Mouse (Mus musculus) granulocyte monocyte progenitor cell, adult 5-6 weeks (primary cell): ENCODE measurements around the gene Kcnmb2. TPM values are rescaled to one million over a fixed set of nuclear protein-coding genes. Genes with fewer than 3 reads are reported as not detected.

Source experiments
- ATAC-seq: replicated peaks from 2 replicates; pipeline ENCODE4 v1.8.0; 2016; ENCODE audit warnings: mild to moderate bottlenecking, moderate TSS enrichment, inconsistent platforms; ENCODE audit not compliant: poor library complexity, severe bottlenecking
- total RNA-seq, 2 experiments: library from RNA; stranded (forward) in 1 of 2; stranded (reverse) in 1 of 2; fragments of 200-712, 200-1000 nt in 1 of 2; fragments of >200 nt in 1 of 2; fragmentation: Nextera tagmentation in 1 of 2; gene quantifications; 2 replicates each; pipeline ENCODE4 v1.2.3; 2014 to 2017

The Kcnmb2 gene
- total RNA-seq, 2 experiments from 2014 or later = not detected

GRCm38 (mm10) chr3:32011566-32011965, 109.3 kb downstream of the Kcnmb2 start:
- ATAC-seq = no peak

- ATAC-seq = no peak
These were observed 110.1 kb downstream of the Kcnmb2 start for GRCm38 (mm10) chr3:32012205-32012931.

- ATAC-seq = no peak
These were observed 118.7 kb downstream of the Kcnmb2 start for GRCm38 (mm10) chr3:32020981-32021380.

DNA sequence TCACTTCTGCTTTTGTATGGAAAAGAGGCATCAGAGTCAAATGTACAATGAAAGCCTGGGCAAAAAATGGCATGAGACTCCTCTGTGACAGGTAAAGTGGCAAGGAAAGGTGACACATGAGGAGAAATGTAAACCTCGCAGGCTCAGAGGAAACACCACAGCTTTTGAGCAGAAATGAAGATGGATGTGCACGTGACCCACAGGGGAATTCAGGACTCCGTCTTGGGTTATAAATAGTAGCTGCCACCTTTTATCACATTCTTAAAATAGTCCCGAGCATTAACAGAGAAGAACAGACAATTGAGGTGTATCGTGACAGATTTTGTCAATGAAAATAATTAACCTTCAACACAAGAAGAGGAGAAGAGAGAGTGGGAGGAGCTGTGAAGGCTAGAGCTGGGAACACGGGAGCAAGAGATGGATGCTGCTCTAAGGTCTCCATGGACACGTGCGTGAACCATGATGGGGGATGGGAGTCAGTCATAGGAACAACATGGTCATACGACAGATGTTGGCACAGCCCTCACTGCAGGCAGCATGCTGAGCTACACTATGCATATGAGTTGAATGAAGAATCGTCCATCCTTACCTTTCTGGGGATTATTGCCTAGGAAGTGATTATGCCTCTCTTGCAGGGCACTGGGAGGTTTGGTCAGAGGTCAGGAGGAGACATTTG, 127.2 kb downstream of the Kcnmb2 start:
- no peak for ATAC-seq

- ATAC-seq = no peak
These were observed 130.1 kb downstream of the Kcnmb2 start for GRCm38 (mm10) chr3:32032381-32032780.

- ATAC-seq = no peak
These were observed 141.5 kb downstream of the Kcnmb2 start for GRCm38 (mm10) chr3:32043814-32044213.

DNA sequence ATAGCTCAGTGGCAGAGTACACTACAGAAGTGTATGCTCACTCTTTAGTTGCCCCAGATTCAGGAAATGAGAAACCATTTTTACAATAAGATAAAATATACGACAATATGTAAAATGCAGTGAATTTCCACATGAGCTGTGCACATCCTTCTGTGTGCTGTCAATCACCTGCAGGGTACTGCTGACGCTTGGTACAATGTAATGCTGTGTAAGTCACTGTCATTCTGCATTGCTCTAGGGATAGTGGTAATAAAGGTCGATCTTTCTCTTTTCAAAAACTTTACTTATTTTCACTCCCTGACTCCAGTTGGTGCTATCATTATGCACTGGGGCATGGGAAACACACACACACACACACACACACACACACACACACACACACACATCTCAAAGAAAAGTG, 146.5 kb downstream of the Kcnmb2 start:
- ATAC-seq = no peak

GRCm38 (mm10) chr3:32052596-32052995, 150.3 kb downstream of the Kcnmb2 start:
- ATAC-seq = no peak

DNA sequence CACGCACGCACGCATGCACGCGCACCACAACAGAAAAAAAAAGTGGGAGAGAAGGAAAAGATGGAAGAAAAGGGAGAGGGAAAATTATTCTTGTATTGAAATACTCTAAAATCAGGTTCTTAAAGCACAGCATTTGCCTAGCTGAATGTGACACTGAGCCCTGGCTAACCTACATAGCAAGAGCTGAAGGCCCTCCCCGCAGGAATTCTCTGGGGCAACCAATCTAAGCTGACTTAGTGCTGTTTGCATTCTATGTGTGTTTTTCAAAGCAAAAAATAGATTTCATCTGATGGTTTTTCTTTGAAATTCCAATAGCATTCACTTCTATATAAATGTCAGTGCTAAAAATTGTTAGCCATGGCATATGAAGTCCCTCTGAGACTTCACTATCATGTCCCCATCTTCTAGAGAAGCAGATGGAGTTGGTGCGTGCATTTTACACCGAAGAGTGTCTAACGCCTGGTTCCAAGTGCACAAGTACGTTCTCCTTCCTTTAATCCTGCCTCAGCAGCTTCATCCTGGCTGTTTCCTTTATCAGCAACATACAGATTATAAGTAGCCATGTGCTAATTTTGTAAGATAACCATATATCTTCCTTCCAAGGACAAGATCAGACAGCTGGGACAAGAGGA, 151.4 kb downstream of the Kcnmb2 start:
- ATAC-seq = no peak

DNA sequence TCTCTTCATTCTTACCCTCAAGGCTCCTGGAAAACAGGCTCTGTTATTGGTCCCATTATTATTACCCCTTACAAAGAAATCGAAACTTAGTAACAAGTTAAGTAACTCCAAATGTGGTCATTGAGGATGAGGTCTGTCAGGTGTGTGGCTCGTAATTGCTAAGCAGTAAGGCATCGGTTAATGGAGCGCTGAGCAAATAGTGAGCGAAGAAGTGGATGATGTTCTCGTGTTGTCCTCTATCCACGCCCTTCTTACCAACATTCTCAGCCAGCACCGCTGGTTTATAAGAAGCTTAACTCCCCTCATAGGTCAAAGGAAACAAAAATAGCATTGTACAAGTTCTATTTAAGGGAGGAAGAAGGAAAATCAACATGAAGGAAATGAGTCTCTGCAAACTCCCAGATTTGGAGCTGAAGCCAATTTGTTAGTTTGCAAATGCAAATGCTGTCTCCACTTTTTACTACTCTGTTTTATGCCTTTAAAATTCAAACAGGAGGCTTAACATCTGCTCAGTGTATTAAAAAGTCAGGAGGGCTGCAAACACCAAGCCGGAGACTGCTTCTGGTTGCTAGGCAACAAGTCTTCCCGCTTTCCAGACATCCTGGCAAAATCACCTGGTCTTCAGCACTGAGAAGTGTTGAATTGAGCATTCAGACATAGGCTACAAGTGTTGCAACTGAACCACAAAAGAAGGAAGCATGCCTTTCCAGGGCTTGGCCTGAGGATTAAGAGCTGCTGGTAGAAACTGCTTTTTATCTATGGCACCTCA, 157.8 kb downstream of the Kcnmb2 start:
- no peak for ATAC-seq

GRCm38 (mm10) chr3:32062685-32063084, 160.4 kb downstream of the Kcnmb2 start:
- ATAC-seq = no peak

- no peak for ATAC-seq
These were observed 161.0 kb downstream of the Kcnmb2 start for GRCm38 (mm10) chr3:32063312-32063711.

DNA sequence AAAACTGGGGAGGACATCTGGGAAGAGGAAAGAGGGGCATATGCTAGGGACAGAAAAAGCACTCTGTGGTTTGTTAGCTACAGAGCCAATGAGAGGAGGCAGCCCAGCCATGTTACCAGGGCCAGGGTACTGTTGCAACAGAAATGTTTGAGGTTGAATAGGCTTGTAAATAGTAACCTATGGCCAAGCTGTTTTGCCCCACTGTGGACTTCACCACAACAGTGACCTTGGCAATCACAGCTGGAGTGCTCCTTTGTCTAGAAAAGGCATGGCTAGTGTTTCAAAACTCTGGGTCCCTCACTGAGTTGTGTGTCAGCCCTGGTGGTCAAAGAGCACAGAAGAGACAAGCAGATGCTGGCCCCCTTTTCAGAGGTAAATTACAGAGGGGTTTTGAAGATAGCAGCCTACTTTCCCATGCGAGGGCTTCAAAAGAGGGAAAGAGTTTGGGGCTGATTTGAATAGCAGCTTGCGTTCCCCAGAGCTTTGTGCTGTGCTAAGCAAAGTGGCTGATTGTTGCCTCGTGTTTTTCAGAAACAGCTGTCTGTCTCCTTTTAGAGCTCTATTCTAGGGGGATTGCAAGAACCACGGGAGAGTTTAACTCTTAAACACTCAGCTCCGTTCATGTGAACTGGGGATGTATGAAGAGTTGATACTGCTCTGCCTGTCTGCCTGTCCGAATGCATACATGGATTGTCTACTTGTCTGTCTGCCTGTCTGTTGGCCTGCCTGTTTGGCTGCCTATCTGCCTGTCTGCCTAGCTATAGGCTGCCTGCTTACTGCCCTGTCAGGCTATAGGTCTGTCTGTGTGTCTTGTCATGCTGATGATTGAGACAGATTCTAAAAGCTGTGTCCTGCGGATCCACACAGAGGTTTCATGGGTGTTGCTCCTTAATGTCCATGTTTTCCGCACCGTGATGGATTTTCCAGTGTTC, 165.0 kb downstream of the Kcnmb2 start:
- no peak for ATAC-seq

GRCm38 (mm10) chr3:32073881-32074280, 171.6 kb downstream of the Kcnmb2 start:
- no peak for ATAC-seq

- no peak for ATAC-seq
These were observed 186.5 kb downstream of the Kcnmb2 start for GRCm38 (mm10) chr3:32088762-32089161.

DNA sequence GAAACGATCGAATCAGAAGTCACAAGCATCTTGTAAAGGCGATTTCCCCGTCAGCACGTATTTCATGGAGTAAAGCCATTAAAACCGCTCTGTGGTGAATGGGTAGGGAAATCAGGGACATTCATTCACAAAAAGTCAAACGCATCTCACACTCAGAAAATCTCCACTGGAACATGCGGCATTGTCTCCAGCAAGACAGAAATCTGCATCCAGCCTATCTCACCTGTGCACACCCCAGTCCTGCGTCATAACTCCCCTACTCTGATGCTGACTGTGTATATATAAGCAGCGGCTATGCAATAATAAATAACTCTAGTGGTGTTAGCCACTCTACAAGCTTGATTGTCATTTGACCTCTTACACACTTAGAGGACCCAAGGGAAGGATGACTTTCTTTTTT, 199.1 kb downstream of the Kcnmb2 start:
- no peak for ATAC-seq

GRCm38 (mm10) chr3:32119851-32120250, 217.5 kb downstream of the Kcnmb2 start:
- ATAC-seq = no peak

DNA sequence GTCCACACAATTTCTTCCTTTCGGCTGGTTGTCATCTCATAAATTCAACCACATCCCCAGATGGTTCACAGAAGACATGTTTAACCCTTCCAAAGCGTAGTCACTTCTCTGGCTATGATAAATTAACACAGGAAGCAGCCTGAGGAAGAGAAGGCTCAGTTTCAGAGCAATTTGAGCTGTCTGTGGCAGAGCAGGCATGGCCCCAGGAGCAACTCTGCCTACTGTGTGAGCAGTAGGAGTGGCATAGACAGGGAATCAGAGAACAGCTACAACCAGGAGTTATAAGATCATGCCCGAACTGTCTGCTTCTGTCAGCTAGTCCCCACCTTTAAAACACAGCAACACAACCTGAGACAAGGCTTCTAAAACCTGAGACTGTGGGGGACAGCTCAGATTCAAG, 219.4 kb downstream of the Kcnmb2 start:
- no peak for ATAC-seq

DNA sequence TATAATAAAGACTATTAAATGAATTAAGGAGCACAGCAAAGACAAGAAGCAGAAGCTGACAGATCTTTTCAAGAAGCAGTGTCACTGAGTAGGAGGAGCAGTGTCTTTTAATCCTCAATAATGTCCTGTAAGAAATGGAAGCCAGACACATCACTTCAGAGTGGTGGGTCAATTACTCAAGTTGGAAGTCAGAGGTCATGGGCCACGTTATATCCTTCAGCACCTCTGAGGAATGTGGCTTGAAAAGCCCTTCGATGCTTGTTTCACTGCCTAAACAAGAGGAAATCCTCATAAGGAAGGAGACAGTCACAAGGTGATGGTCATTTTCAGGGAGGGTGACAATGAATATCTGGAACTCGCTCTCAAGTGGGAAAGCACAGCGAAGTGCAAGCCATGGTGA, 223.1 kb downstream of the Kcnmb2 start:
- ATAC-seq = no peak

DNA sequence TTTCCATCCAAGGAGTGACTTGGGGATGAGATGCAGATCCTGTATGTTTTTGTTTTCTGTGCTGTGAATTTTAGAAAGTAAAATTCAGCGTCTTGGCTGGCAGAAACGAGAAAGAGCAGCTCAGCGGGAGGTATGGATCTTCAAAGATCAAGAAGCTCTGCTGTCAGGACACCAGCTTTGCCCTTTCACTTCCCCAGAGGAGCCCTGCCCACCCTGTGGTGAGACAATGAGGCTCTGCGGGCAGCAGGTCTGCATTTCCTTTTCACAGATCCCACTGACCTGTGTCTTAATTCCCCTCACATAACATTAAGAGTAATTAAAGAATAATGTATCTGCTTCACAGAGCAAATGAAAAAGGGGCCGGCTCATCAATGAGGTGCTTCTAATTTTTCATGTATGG, 226.1 kb downstream of the Kcnmb2 start:
- no peak for ATAC-seq
